Mouse (Mus musculus): ENCODE measurements around the gene Ank2.

Ank2 gene

DNA sequence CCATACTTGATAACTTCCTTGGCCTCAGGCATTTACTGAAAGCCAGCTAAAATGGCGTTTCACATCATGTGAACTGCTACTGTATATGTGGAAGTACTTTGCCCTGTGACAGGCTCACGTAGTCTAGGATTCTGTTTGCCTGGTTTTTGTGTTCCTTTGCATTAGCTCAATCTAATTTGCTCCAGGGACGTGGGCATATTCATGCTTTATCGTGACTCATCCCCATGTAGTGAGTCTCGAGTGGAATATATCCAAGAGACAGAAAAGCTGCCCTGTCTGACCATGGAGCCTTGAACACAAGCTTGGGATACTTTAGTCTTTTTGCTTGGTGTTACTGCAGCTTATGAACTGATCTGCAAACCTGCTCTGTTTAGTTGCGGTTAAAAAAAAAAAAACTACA is 483.6 kb downstream of the Ank2 start:
- DNase-seq = no peak

GRCm38 (mm10) chr3:127015175-127015574 is 484.0 kb downstream of the Ank2 start:
- DNase-seq = no peak

- DNase-seq = no peak
These were observed 485.2 kb downstream of the Ank2 start for GRCm38 (mm10) chr3:127013976-127014375.

GRCm38 (mm10) chr3:127012525-127012924 is 486.6 kb downstream of the Ank2 start:
- peak; percentile 15 for DNase-seq

- DNase-seq = no peak
These were observed 493.1 kb downstream of the Ank2 start for GRCm38 (mm10) chr3:127005898-127006673.

DNA sequence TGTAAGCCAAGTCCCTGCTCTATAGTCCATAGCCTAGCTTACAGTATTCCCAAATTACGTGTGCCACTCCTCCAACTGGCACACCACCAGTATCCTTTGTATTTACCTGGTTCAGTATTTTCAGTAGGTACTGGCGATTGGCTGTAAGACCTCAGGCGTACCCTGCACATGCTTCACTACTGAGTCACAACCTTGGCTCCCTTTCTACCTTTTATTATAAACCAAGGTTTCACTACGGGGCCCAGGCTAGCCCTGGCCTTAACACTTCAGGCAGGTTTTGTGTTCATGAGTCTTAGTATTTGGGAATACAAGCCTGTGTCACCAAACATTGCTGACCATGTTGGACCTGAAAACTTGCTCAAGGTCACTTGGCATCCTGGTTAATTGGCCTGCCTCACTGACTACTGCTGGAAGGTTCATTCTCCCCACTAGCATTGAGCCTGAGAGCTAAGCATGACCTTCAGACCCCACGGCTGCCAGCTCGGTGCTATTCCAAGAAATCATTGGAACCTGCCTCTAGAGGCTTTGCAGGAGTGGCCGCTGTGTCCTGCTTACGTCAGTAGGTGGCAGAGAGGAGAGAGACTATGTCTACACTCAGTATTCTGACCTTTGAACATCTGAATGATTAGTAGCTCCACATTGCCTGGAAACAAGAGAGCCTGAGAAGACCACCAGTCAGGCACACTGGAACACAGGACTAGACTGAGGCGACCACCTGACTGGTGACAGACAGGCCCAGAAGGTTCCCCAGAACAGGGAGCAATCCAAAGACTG is 494.1 kb downstream of the Ank2 start:
- DNase-seq = peak; percentile 14

GRCm38 (mm10) chr3:127003946-127004345 is 495.2 kb downstream of the Ank2 start:
- no peak for DNase-seq

GRCm38 (mm10) chr3:126998742-126999112 is 500.4 kb downstream of the Ank2 start:
- DNase-seq = no peak

- no peak for DNase-seq
These were observed 501.0 kb downstream of the Ank2 start for GRCm38 (mm10) chr3:126998008-126998741.

GRCm38 (mm10) chr3:126997391-126998007 is 501.7 kb downstream of the Ank2 start:
- no peak for DNase-seq

DNA sequence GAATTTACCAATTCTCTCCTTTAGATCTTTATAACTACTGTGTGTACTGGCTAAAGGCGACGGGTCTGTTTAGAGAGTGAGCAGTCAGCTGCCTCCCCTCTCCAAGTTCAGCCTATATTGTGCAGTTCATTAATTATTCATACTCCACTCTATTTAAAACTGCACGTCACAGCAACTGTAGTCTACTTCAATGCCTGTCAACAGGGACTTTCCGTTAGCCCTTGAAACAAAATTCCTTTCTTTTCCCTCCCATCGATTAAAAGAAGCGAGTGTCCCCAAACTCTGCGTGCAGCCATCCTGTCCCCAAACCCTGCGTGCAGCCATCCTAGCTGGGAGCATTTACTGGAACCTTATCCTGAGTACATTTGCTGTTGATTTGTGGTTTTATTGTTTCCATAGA is 502.4 kb downstream of the Ank2 start:
- no peak for DNase-seq

DNA sequence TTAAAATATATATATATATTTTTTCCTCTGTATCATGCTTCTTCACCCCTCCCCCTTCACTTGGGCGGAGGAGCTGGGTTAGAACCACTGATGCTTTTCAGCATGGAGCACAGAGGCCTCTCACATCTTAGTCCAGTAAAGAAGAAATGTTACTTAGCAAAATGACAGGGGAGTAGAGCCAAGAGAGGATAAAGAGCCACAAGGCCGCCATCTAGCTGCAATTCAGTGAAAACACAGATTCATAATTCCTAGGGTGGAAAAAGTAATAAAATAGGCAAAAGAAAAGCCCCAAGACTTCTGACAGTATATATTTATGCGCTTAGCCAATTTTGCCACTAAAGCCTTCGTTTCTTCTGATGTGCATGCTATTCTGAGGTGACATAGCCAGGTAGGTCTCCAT is 503.2 kb downstream of the Ank2 start:
- DNase-seq = no peak

- no peak for DNase-seq
These were observed 505.0 kb downstream of the Ank2 start for GRCm38 (mm10) chr3:126994149-126994548.

- DNase-seq = no peak
These were observed 509.2 kb downstream of the Ank2 start for GRCm38 (mm10) chr3:126989936-126990335.

GRCm38 (mm10) chr3:126986687-126987086 is 512.5 kb downstream of the Ank2 start:
- no peak for DNase-seq

DNA sequence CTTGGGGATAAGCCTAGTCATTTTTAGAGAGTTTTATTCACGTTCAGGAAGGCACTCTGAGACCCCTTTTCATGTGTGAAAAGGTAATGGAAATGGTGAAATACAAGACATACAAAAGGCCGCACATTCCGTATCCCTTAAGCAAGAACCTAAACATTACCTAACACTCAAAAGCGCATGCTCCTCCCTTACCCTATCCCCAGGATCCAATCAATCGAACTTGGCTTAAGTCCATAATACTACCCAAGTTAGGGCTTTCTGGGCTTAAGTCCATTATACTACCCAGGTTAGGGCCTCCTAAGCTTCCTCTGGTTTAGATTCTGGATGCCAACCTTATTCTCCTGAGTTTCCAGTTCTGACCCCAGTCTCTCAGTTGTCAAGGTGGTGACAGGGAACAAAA is 516.3 kb downstream of the Ank2 start:
- no peak for DNase-seq

DNA sequence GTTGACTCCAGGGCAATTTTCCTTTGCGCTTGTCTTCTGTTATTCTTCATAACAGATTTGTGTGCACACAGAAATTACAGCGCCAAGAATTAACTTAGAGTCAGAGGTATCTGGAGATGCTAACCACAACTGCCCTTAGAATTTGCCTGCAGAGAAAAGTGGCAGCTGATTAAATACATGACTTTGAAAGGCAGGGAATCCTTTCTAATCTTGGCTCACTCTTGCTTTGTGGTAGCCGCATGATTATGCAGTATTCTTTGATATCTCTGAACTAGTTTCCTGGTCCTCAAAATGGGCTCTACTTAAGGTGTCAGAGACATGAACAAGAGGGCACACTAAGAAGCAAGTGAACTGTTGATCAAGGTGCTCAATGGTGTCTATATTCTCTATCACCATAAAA is 518.0 kb downstream of the Ank2 start:
- no peak for DNase-seq

- DNase-seq = no peak
These were observed 519.5 kb downstream of the Ank2 start for GRCm38 (mm10) chr3:126979635-126980034.

DNA sequence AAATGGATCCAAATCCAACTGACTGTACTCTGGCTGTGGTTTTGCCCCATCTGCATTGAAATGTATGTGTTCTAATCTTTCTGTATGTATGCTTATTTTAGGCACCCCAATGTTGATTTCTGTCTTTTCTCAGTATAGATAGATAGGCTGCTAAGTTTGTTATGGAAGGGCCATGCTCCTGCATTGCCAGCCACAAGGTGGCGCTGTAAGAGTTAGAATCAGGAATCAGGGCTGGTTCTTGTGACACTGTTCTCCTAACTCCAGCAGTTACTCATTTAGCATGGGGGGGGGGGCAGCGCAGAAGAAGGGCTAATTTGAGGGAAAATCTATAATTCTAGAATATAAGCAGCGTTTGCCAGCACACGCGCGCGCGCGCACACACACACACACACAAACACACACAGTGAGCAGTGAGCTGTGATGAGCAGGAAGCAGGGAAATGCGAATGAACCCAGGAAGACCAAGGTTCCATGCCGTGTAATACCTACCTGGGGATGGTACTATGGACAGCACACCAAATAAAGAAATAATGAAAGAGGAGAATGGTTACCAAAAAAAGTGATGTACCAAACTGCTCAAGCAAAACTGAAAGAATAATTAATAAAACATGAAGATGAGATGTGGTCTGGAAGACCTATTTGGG is 520.3 kb downstream of the Ank2 start:
- DNase-seq = peak; percentile 53

DNA sequence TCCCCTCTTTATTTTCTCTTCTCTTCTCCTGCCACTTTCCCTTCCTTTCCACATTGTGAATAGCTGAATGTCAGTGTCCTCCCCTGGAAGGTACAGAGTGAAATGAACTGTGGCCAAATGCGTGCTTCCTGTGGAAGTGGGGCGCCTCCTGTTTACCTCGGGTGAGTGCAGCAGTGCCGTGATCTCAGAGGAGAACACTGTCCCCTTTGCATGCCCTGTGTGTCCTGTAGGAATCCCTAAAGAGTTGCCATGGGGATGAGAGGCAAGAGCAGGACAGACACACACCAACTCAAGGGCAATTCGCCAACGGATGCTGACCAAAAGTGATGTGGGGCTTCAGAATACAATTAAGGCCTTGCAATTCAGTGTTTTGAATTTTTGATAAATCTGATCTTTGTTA is 521.8 kb downstream of the Ank2 start:
- no peak for DNase-seq

DNA sequence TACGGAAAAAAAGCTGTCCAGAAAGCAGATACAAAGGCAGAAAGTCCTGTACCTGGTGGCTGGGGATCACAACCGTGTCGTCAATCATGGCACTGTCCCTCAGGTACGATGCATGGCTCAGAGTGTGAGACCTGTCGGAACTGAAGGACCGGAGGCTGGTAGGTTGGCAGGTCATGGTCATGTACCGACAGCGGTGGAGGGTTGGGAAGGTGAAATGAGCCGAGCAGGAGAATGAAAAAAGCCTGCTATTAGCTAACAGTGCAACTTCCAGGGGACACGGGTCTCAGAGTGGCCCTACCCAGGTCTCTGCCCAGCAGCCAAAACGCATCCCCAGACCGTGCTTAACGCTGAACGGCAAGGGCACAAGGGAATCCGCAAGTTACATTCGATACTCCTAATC is 522.4 kb downstream of the Ank2 start:
- no peak for DNase-seq

DNA sequence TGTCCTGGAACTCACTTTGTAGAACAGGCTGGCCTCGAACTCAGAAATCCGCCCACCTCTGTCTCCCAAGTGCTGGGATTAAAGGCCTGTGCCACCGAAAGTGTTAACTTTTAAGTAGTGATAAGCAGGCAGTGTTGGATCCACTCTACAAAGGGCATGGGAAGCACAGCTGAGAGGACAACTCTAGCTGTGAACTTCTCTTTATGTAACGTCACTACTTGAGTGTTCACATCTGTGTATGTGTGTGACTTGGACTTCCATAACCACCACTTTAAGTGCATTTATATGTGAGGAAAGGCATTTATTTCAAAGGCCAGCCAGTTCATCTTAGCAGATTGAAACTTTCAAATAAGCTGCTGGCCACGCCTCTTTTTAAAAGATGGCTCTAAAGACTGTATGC is 523.7 kb downstream of the Ank2 start:
- DNase-seq = no peak

- DNase-seq = no peak
These were observed 525.6 kb downstream of the Ank2 start for GRCm38 (mm10) chr3:126973551-126973950.

Data from liver (tissue).